Mouse (Mus musculus) liver, embryonic 14 days (tissue): ENCODE data around the gene Fcrl6. TPM values are rescaled to one million over a fixed set of nuclear protein-coding genes. Genes with fewer than 3 reads are reported as not detected.

ENCODE experiments used
- polyA plus RNA-seq: library from polyadenylated mRNA; depleted of rRNA; stranded (reverse); fragments of >200 nt; gene quantifications from 2 replicates; pipeline ENCODE4 v1.2.3, GENCODE M21; 2012; rRNA removed

Gene Fcrl6
- polyA plus RNA-seq, result not detected in 2 replicates

DNA sequence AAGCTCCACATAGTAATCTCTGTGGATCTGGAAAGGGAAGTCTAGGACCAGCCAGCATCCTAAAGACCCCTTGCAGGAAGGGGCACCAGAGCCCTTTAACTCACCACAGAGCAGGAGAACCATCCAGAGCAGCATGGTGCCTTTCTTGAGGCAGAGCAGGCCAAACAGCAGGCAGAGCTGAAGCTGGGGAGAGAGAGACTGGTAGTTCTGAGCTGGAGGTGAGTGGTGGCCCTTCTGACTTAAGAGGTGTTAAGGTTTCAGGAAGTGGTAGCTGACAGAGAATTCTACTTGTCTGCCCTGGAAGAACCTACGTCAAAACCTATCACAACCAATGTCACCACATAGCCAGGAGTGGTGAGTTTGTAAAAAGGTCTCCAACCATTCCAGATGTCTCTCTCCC lies at the start of gene Fcrl6:
TSS of gene Fcrl6 (minus strand) at position 226 of the 400 bp plus-strand sequence.

DNA sequence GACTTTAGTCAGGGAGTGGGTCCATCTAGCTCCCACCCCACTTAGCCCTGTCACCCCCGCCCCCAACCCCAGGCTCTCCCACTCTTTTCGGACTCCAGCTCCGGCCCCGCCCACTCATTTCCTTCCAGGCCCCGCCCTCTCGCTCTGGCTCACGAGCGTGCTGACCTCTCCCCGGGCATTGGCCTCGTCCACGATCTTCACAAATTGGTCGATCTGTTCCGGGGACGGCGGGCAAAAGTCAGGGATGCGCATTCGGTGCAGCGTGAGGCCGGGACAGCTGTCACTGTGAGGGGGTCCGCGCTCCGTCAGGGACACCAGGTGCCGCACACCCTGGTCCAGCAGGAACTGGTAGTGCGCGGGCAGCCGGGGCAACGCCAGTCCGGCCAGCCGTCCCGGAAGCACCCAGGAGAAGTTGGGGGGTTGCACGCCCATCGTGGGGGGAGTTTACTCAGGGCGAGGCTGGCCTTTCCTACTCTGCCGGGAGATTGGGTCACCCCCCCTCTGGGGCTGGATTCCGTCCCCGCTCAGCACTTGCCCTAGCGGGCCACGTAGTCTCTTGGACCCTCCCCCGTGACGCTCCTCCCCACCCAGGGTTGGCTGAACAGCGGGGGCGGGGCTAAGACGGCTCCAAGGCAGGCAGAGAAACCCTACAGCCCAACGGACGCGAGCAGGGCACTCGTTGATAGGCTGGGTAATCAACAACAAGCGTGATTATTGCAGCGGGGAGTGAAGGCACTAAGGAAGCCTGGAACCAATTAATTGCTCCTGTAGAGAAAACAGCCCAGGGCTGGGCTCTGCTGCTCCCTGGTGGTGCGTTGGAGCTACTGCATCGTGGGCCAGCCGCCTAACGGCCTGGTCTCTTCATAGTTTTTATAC lies 30.3 kb upstream of the Fcrl6 start, which contains the start of gene Dusp23:
TSS of gene Dusp23 (minus strand) at position 512 of the 876 bp plus-strand sequence.

DNA sequence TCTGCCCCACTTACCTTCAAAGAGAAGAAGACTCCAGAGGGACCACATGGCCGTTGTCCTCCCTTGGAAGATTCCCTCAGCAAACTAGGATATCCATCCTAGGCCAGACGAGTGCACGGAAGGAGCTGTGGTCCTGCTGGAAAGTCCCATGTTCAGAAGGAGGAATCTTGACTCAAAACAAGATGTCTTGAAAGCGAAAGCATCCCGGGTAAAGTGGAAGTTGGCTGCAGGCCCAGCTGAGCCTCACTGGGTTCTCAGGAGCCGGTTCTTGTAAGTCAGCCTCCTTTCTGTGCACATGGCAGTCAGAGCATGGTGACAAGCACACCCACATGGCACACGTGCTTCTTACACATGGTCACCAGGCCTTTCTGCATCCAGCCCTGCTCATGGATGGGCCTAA lies 12.0 kb downstream of the Fcrl6 start, which contains the start of gene Slamf8:
TSS of gene Slamf8 (minus strand) at position 184 of the 400 bp plus-strand sequence.

DNA sequence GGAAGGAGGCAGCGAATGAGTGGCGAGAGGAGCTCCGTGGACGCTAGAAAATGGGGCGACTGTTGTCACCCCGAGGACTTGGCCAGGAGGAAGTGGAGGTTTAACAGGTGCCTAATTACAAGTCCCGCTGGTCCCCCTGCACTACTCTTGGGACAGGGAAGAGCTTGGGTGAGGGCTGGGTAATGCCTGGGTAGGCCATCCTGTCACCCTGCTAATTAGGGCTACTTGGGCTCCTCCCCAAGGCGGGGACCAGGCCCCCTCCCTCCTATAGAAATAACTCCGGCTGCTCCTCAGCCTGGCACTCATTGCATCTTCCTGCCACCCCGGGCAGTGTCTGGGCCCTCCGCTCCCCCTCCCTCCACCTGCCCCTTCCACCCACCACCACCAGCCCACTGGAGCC lies 46.7 kb downstream of the Fcrl6 start, which contains the start of gene Vsig8:
TSS of gene Vsig8 (plus strand) at position 301 of the 400 bp plus-strand sequence.

Other genes with a start within 250 kb of the Fcrl6 start
- gene Pigm, start 226.0 kb downstream of the Fcrl6 start, polyA plus RNA-seq, result 4.2 and 5.5 TPM in 2 replicates
- gene Slamf9, start 127.2 kb downstream of the Fcrl6 start, polyA plus RNA-seq, result 0.90 and 1.3 TPM in 2 replicates
- 1.5 and 1.6 TPM in 2 replicates for gene Igsf9, start 120.8 kb downstream of the Fcrl6 start, polyA plus RNA-seq
- gene Tagln2, start 102.5 kb downstream of the Fcrl6 start, polyA plus RNA-seq, result 73.2 and 82.2 TPM in 2 replicates
- gene Cfap45, start 81.8 kb downstream of the Fcrl6 start, polyA plus RNA-seq, result 0.23 and 0.29 TPM in 2 replicates
- gene Vsig8, start 46.6 kb downstream of the Fcrl6 start, polyA plus RNA-seq, result 0.02 TPM in 1 of 2 replicates, not detected in the other
- gene Slamf8, start 12.0 kb downstream of the Fcrl6 start, polyA plus RNA-seq, result 0.05 and 0.06 TPM in 2 replicates
- gene Dusp23, start 30.4 kb upstream of the Fcrl6 start, polyA plus RNA-seq, result 3.6 and 3.7 TPM in 2 replicates
- gene Crp, start 95.5 kb upstream of the Fcrl6 start, polyA plus RNA-seq, result 11.7 and 13.0 TPM in 2 replicates